Mouse (Mus musculus) right cerebral cortex, adult 2 months (tissue): ENCODE data around the gene Spaca3.

Experiments used
- DNase-seq, 2 experiments: peaks; one replicate each; pipeline ENCODE4 v3.0.0; 2021 to 2022; ENCODE audit warnings: low spot score in 2 of 2

The Spaca3 gene

DNA sequence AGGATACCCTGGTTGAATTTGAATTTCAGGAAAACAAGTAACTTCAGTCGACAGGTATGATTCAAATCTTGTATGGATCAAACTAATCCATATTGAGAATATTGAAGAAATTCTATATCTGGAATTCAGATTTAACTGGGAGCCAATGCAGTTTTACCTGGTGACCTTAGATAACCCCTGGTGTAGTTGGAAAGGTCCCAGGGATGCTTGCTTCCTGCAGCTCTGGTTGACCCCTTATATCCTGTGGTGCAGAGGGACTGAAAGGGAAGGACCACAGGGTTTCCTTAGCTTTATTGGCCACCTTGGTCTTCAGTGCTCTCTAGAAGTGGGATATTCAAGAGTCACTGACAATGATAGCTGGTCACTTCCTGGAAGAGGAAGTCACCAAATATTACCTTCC is 9.9 kb downstream of the Spaca3 start:
- no peak for DNase-seq

DNA sequence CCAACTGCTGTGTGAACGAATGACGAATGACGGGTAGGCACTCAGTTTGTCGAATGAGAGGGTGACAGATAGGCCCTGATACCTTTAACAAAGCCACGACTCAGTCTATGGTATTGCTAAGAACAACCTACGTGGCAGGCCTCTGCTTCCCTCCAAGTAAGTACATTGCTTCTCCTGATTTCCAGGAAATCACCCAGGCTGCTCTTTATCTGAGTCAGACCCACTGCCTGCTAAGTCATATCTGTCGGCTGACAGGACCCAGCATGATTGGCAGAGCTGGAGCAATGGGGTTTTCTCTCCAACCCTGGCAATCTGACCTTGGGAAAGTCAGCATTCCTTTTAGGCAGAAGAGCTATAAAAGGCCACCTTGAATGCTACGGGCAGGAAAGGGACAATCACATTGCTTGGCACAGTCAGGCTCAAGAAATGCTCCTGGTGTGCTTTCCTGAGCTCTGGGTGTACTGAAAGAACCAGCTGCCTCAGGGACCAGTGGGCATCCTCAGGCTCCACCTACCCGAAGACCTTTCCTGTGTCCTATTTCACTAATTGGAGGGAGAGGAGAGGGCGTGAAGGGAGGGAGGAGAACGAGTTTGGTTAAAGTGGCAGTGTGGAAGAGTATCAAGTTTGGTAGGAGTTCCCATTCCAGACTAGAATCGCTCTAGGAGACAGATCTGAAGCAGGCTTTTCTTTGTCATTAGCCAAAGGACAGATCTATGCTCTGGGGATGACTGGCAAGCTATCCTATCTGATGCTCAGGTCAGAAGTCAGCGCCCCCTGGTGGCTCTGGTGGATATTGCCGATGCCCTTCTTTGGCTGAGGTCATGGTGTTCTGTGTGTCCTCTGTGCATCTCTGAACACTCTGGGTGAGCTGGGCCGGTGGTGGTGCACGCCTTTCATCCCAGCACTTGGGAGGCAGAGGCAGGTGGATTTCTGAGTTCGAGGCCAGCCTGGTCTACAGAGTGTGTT is 14.6 kb downstream of the Spaca3 start:
- peak in 1 of 2 experiments; percentile 39 for DNase-seq

DNA sequence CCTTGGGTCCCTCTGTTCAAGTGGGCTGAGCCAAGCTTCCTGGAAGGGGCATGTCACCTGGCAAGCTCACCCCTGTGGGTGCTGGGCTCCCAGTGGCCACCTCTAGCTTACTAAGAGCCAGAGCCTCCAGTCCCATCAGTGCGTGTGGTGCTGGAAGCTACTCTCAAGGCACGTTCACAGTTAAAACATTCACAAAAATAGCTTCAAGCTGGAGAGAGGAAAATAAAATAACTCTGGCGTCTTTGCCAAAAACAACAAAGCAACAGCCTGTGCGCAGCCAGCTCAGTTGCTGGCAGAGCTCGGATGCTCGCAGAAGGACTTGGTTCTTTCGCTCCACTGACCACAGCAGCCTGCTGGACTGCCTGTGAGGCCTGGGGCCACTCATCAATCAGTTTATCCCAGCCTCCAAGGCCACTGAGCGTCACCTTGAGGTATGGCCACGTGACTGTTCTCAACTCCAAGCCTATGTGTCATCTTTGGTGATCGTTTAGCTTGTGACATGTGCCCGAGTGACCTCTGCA is 19.0 kb downstream of the Spaca3 start:
- peak; percentile 45 to 46 for DNase-seq

DNA sequence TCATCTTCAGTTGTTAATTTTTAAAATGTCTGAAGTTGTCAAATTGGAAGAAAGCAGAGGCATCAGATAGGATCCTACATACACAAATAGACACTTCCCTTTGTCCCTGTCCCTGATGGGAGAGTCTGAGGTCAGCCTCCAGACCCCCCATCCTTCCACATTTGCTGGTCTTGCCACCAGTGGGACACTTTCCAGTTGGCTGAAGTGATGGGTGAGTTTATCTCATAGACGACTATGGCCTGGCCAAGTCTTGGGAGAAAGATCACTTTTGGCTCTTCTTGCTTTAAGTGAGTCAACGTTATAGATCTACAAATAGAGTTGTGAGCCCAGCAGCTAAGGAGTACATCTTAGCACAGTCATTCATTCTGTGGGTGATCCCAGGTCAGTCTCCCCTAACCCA is 19.9 kb downstream of the Spaca3 start:
- no peak for DNase-seq

DNA sequence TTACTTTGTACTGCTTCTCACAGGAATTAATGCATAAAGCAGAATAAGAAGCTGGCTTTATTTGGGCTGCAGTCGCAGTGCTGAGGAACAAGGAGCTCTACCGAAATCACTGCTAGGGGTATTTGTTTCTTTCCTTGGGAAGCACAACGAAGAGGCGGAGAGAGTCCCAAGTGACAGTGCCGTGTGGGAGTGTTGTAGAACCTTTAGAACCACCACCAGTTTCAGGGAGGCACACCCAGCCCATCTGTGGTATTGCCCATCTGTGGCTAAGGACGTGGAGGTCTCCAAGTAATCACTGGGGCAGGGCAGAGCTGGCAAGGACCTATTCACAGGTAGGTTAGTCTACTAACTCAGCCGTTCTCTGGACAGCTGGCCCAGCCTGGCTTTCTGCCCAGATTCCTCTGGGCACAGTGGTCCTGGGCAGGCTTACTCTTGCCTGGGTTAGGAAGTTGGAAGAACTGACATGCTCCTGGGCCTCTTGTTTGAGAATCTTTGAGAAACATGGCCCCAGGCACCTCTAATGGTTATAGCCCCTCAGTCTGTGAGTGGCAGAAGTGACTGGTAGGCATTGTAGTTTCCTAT is 24.2 kb downstream of the Spaca3 start:
- DNase-seq: no peak

DNA sequence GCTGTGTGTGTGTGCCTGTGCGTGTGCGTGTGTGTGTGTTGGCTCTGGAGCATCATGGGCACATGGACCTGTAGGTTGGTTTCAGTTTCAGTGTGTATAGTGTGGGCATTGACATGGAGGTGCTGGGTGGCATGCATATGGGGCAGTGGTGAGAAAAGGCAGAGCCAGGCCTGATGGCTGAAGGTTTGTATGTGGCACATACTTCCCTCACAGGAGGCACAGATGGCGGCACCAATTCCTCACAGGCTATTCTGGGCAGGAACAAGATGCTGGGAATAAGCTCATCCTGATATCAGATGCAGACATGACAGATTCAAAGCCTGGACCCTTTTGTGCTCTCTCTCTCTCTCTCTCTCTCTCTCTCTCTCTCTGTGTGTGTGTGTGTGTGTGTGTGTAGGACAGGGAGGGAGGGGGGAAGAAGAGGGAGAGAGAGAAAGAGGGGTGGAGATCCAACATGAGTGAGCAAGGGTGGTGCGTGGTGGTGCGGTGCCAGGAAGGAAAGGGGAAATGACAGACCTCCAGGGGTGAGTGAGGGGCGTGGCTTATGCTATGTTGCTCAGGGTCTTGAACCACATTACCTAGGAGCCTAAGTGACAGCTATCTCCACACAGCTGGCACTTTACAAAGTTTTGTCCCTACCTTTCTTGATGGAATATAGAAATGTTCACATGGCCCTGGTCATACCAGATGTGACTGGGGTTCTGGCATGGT is 26.5 kb downstream of the Spaca3 start:
- DNase-seq: no peak

DNA sequence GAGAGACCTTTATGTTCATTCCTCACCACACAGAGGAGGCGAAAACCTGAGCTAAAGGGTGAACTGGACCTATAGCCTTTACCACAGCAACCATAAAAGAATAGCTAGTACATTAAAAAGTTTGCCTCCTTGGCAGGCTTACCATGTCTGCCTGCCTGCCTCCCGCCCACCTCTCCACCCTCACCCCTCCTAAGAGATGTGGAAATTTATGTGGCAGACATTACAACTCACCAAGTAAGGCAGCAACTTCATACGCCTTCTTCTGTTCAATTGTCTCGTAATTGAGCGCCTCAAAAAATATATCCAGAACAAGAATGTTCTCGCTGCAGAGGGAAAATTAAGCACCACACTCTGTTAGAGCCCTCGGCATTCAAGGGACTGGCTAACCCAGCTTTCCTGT is 28.2 kb downstream of the Spaca3 start:
- peak in 1 of 2 experiments; percentile 43 for DNase-seq

DNA sequence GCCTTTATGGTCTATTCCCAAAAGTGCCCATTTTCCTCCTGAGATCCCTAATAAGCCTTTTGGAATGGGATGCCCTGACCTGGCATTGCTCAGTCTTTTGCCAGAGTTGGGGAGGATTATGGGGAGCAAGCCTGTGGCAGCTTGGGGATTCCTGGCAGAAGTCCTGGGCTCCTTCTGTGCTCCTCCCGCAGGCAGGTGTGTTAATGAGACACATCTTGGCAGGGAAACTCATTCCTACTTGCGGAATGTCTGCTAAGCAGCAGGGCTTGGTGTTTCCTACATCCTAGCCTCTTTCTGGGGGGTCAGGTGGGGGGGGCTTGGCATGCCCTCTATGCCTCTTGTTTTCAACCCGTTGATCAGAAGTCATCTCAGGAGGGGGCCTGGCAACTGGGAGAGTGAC is 28.9 kb downstream of the Spaca3 start:
- DNase-seq: no peak

DNA sequence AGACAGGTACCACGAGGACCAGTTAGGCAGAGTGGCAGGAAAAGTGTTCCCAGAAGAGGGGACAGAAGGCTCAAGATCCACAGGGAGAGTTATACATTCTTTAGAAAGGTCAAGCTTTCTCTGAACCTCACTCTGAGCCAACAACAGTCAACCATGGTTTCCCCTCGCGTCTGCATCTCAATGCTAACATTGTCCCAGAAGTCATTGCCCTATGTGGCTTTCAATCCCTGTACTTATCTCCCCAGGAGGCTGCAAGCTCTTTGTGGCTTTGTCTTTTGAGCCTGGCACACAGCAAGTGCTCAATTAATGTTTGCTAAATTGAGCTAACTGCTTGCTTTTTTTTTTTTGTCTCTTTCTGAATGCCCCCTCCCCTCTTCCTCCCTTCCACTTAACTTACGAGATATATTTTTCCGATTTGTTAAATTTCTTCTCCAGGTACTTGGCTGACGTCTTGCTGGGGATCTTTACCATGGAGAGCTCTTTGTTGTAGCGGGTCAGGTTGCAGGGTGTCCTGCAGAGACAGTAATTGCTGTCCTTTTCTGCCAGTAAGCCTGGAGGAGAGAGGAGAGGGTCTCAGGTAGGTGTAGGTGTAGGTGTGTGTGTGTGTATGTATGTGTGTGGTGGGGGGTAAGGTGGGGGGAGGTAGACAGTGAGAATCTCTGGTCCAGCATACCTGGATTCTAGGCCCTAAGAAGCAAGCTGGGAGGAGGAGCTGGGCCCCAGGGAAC is 31.3 kb downstream of the Spaca3 start:
- DNase-seq: no peak

DNA sequence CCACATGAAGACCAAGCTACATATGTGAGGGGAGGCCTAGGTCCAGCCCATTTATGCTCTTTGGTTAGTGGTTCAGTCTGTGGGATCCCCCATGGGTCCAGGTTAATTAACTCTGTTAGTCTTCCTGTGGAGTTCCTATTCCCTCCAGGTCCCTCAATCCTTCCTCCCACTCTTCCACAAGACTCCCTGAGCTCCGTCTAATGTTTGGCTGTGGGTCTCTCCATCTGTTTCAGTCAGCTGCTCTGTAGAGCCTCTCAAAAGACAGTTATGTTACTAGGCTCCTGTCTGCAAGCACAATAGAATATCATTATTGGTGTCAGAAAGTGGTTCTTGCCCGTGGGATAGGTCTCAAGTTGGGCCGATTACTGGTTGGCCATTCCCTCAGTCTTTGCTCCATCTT is 37.7 kb downstream of the Spaca3 start:
- DNase-seq: no peak

DNA sequence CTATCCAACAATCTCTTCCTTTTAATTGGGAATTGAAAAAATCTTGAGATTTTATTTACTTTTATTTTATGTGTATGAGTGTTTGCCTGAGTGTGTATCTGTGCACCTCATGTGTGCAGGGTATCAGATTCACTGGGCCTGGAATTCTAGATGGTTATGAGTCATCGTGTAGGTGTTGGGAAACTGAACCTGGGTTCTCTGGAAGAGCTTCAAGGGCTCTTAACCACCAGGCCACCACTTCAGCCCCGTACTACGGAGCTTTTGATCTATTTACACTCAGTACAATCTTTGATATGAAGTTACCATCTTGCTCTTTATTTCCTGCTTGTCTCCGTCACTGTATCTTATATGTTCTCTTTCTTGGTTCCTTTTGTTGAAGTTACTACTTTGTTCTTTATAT is 42.4 kb downstream of the Spaca3 start:
- DNase-seq: no peak

DNA sequence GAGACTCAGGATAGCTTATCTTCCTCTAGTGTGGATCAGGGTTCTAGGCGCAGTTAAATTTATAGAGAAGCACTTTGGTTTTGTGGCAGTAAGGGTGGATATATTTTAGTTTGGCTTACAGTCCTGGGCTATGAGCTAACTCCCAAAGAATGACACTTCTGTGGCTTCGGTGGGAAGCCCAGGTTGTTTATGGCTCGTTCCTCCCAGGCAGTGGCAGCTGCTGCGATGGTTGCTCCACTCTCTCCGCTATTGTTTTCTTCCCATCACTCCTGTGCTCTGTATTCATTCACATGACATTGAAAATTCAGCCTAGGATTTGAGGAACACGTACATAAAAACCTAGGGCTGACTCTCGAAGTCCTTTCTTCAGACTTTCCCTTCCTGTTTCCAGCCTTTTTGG is 44.5 kb downstream of the Spaca3 start:
- no peak for DNase-seq

DNA sequence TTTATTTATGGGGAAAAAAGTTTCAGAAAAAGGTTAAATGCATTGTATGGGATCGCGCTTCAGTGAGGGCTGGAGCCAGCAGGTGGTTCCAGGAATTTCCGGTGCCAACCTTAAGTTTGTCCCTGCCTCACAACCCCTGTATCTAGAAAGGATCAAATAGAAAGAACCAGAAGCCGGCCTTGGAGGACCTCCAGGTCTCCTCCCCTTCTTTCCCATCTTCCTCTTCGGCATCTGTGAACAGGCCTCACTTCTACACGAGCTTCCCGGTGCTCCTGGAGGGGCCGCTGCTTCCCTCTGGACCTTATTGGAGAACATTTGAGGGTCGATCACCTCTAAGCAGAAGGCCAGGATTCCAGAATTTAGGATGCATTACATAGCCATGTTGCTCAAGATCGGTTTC is 45.3 kb downstream of the Spaca3 start:
- no peak for DNase-seq

DNA sequence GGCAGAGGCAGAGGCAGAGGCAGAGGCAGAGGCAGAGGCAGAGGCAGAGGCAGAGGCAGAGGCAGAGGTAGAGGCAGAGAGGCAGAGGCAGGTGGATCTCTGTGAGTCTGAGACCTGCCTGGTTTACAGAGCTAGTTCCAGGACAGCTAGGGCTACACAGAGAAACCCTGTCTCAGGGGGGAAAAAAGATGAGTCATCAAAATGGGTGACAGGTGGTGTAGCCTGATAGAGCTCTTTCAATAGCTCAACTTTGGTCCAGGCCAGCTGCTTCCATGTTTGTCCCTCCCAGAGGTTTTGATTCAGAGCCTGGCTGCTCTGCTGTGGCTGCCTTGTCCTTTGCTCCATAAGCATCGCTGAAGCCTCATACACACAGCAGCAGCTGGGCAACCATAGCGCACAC is 46.4 kb downstream of the Spaca3 start:
- no peak for DNase-seq

DNA sequence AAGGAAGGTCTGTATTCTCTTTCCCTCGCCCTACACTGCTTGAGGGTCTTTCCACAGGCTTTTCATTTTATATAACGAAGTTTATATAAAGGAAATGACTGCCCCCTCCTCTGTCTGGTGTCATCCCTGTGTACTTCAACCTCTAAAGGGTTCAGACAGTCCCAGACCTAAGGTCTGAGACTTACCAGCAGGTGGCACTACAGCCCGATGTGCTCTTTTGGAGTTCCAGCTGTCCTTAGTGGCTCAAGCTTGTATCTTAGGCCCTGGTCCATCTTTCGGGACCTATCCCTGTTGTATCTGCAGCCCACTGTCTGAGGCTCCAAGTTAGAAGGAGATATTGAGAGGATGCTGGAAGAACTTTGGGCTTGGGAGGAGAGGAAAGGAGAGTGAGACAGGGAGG is 48.3 kb downstream of the Spaca3 start:
- peak; percentile 77 to 78 for DNase-seq

DNA sequence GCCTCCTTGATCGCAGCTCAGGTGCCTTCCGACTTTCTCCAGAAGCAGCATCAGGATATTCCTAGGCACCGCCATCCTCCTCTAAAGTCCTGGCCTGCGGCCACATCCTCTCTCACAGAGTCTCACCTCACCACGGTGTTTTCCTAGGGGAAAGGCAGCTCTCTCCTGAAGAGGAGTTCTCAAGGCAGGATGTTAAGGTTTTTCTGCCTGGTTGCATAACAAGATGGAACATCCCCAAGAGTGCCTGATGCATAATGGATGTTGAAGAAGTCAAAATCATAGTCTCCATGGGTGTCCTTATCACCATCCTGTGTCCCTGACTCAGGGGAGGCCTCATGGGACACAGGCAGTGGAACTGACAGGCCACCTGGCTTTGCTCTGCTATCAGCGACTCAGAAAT is 49.7 kb downstream of the Spaca3 start:
- DNase-seq: peak in 1 of 2 experiments; percentile 44

DNA sequence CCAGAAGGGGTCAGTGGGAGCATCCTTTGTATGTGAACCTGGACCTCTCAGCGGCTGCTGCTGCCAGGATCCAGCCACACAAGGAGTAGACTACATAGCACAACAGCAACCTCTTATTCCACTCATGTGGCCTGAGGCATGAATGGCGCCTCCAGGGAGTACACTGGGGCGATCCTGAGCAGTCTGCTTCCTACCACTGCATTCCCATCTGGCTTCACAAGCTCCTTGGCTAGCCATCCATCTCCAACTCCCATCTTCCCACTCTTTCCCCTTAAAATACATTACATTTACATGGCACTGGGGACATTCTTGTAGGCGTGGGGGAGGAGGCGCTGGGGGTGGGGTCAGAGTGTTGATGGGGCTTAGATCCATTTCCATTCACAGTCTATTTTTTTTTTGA is 54.6 kb downstream of the Spaca3 start:
- no peak for DNase-seq

DNA sequence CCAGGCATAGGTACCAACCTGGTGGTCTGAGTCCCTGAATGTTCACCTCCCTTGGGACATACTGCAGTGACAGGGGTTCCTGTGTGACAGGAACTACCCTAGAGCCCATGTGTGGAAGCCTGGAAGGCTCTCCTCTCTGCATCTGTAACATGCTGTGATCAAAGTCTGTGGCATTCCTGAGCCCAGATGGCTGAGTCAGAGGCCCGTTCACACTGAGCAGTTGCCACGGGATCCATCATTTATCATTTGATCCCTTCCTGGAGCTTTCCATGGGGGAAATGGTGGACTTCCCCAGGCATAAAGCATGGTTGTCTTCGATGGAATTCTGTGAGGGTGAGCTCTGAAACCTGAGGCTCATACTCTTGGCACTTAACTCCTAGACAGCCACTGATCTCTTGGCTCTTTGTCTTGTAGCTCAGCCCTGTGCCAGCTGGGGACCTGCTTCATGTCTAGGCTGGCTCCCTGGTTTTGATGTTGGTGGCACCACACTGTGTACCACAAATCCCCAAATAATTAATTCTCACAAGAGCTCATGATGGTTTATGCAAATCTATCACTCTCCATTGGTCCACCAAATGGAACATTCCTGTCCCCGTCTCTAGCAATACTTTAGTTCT is 55.4 kb downstream of the Spaca3 start:
- no peak for DNase-seq
